Mouse (Mus musculus) ES-E14 (cell line): ENCODE measurements around the gene Ihh. TPM values are rescaled to one million over a fixed set of nuclear protein-coding genes. Genes with fewer than 3 reads are reported as not detected.

Experiments used
- DNase-seq: peaks from one replicate; pipeline ENCODE4 v3.0.0-alpha.2; 2013; ENCODE audit warnings: low read depth, low spot score
- H3K27ac ChIP-seq: 2 replicates; pipeline ENCODE4 v1.5.1; 2012; ENCODE audit warnings: low read depth, mild to moderate bottlenecking, low read length, moderate library complexity, mixed read lengths; ENCODE audit not compliant: poor library complexity, insufficient read depth, severe bottlenecking
- H3K36me3 ChIP-seq: 2 replicates; pipeline ENCODE4 v1.6.1; 2012; ENCODE audit warnings: mild to moderate bottlenecking, low read length, moderate library complexity, mixed read lengths; ENCODE audit not compliant: control insufficient read depth, poor library complexity, insufficient read depth, severe bottlenecking
- H3K4me1 ChIP-seq, 2 experiments: fragments of 150-350 bp in 1 of 2; sonication (generic) in 1 of 2; 2 replicates each; pipeline ENCODE4 v1.6.1; 2012; ENCODE audit warnings: low read length in 2 of 2, mild to moderate bottlenecking in 1 of 2, mixed read lengths in 1 of 2; ENCODE audit not compliant: control insufficient read depth in 2 of 2, insufficient read depth in 2 of 2, poor library complexity in 1 of 2
- H3K4me3 ChIP-seq, 2 experiments: fragments of 150-350 bp in 1 of 2; sonication (generic) in 1 of 2; 2 replicates each; pipeline ENCODE4 v1.5.1; 2012; ENCODE audit warnings: low read length in 2 of 2, low read depth in 1 of 2, mild to moderate bottlenecking in 1 of 2, mixed read lengths in 1 of 2; ENCODE audit not compliant: insufficient read depth in 1 of 2, poor library complexity in 1 of 2, severe bottlenecking in 1 of 2
- H3K9ac ChIP-seq: 2 replicates; pipeline ENCODE4 v1.6.1; 2012; ENCODE audit warnings: low read depth, mild to moderate bottlenecking, low read length, mixed read lengths; ENCODE audit not compliant: poor library complexity, insufficient read depth, severe bottlenecking
- H3K9me3 ChIP-seq: fragments of 150-350 bp; sonication (generic); 2 replicates; pipeline ENCODE4 v1.6.1; 2012; ENCODE audit warnings: low read depth, mild to moderate bottlenecking, low read length; ENCODE audit not compliant: control insufficient read depth, insufficient read depth
- CHD2 ChIP-seq: IDR thresholded peaks from 2 replicates; pipeline ENCODE4 v1.6.1; 2014; ENCODE audit warnings: mild to moderate bottlenecking, low read depth, low read length, inconsistent platforms
- HCFC1 ChIP-seq: IDR thresholded peaks from 2 replicates; pipeline ENCODE4 v1.6.1; 2012; ENCODE audit warnings: low read length, inconsistent platforms, borderline replicate concordance; ENCODE audit not compliant: insufficient read depth
- MAFK ChIP-seq: IDR thresholded peaks from 2 replicates; pipeline ENCODE4 v1.6.1; 2014; ENCODE audit warnings: mild to moderate bottlenecking, low read depth, low read length, inconsistent platforms; ENCODE audit not compliant: insufficient read depth
- ZC3H11A ChIP-seq: IDR thresholded peaks from 2 replicates; pipeline ENCODE4 v1.6.1; 2012; ENCODE audit warnings: low read depth, mild to moderate bottlenecking, inconsistent platforms, low read length, borderline replicate concordance
- ZNF384 ChIP-seq: IDR thresholded peaks from 2 replicates; pipeline ENCODE4 v1.6.1; 2012; ENCODE audit warnings: low read depth, low read length, inconsistent platforms
- in situ Hi-C, 2 experiments: fragments of 600-800 bp; cut with MboI; formaldehyde crosslinking; loops; one replicate each; pipeline ENCODE4 v1.15.1; 2025; ENCODE audit warnings: low sequenced_read_pairs in 2 of 2, inconsistent platforms in 1 of 2; ENCODE audit not compliant: unreplicated experiment in 2 of 2
- total RNA-seq: library from RNA; depleted of rRNA; stranded (reverse); fragments of 300-350 nt; gene quantifications from 2 replicates; pipeline ENCODE4 v1.2.3, GENCODE M21; 2012

Gene Ihh
- total RNA-seq, 1 experiment, result 0.67 TPM

GRCm38 (mm10) chr1:74961722-74962121 is 10.2 kb upstream of the Ihh start:
- no peak overlapping the region for H3K27ac ChIP-seq
- no peak overlapping the region for H3K9ac ChIP-seq
- no peaks in the 10 kb centered on the region for H3K36me3 ChIP-seq
- no peaks in the 10 kb centered on the region for H3K9me3 ChIP-seq
- in situ Hi-C loops, result no loop called here
- no peak overlapping the region for H3K4me3 ChIP-seq
- peaks cover 0 to 6% of the 10 kb centered on the region in 2 experiments; a peak in 1 of 4 replicates for H3K4me1 ChIP-seq
- TF ChIP-seq ZC3H11A (no peak), HCFC1 (no peak), ZNF384 (no peak)
- no peak for DNase-seq

- H3K27ac ChIP-seq, result no peak overlapping the region
- TF ChIP-seq ZC3H11A (no peak), HCFC1 (no peak), CHD2 (no peak), ZNF384 (no peak), MAFK (no peak)
Observed at GRCm38 (mm10) chr1:74960059-74960458, 8.6 kb upstream of the Ihh start.

GRCm38 (mm10) chr1:74950576-74951490 is 639 bp downstream of the Ihh start:
- in situ Hi-C loops, result no loop called here
- no peaks in the 10 kb centered on the region for H3K36me3 ChIP-seq
- TF ChIP-seq HCFC1, result no peak
- no peak for TF ChIP-seq CHD2
- no peak for TF ChIP-seq ZC3H11A
- no peak for TF ChIP-seq MAFK
- no peak overlapping the region for H3K9ac ChIP-seq
- H3K4me3 ChIP-seq, result peak overlapping the region; percentile 37 to 66; a peak in 3 of 4 replicates
- H3K27ac ChIP-seq, result no peak overlapping the region
- DNase-seq, result no peak
- H3K9me3 ChIP-seq, result no peaks in the 10 kb centered on the region
- H3K4me1 ChIP-seq, result peaks cover 0 to 6% of the 10 kb centered on the region in 2 experiments; a peak in 1 of 4 replicates

More at GRCm38 (mm10) chr1:74960059-74960458, 8.6 kb upstream of the Ihh start:
- Histone ChIP-seq H3K4me3 (no peak overlapping the region), H3K9ac (no peak overlapping the region), H3K9me3 (no peaks in the 10 kb centered on the region), H3K36me3 (no peaks in the 10 kb centered on the region), H3K4me1 (peaks cover 0 to 4% of the 10 kb centered on the region in 2 experiments; a peak in 1 of 4 replicates)
- in situ Hi-C loops, result no loop called here
- no peak for DNase-seq

GRCm38 (mm10) chr1:74950066-74950465 is 1.4 kb downstream of the Ihh start:
- H3K9ac ChIP-seq, result no peak overlapping the region
- no peak for DNase-seq
- TF ChIP-seq ZNF384 (no peak), ZC3H11A (no peak), HCFC1 (no peak), CHD2 (no peak), MAFK (no peak)
- H3K36me3 ChIP-seq, result no peaks in the 10 kb centered on the region
- H3K9me3 ChIP-seq, result no peaks in the 10 kb centered on the region
- in situ Hi-C loops, result no loop called here
- no peak overlapping the region; a peak in 1 of 4 replicates for H3K4me3 ChIP-seq
- no peak overlapping the region for H3K27ac ChIP-seq
- H3K4me1 ChIP-seq, result peaks cover 0 to 6% of the 10 kb centered on the region in 2 experiments; a peak in 1 of 4 replicates
